Mouse (Mus musculus) left cerebral cortex, adult 2 months (tissue): ENCODE data around the gene Calhm3. TPM values are rescaled to one million over a fixed set of nuclear protein-coding genes. Genes with fewer than 3 reads are reported as not detected.
A peak's percentile ranks its signal among the peaks of the same experiment; 100 is the strongest.

Experiments used
- DNase-seq, 2 experiments: peaks; one replicate each; pipeline ENCODE4 v3.0.0; 2021 to 2022; ENCODE audit warnings: low spot score in 2 of 2, mixed read lengths in 1 of 2; ENCODE audit errors: extremely low spot score in 1 of 2
- H3K27ac ChIP-seq: fragments of 200-600 bp; 2 replicates; pipeline ENCODE4 v1.8.1; 2022
- H3K4me3 ChIP-seq: fragments of 200-600 bp; 2 replicates; pipeline ENCODE4 v1.8.1; 2022
- CTCF ChIP-seq: fragments of 200-600 bp; IDR thresholded peaks from 2 replicates; pipeline ENCODE4 v1.8.1; 2022; ENCODE audit warnings: antibody characterized with exemption, mild to moderate bottlenecking, moderate library complexity
- intact Hi-C: fragments of 180-260 bp; cut with DNase I; formaldehyde crosslinking; loops from one replicate; pipeline ENCODE4 v1.15.1; 2025
- total RNA-seq, 2 experiments: library from RNA; stranded (reverse); gene quantifications; 2 replicates each; pipeline ENCODE4 v1.2.3; 2021

The Calhm3 gene
- total RNA-seq, 2 experiments from 2014 or later: not detected

DNA sequence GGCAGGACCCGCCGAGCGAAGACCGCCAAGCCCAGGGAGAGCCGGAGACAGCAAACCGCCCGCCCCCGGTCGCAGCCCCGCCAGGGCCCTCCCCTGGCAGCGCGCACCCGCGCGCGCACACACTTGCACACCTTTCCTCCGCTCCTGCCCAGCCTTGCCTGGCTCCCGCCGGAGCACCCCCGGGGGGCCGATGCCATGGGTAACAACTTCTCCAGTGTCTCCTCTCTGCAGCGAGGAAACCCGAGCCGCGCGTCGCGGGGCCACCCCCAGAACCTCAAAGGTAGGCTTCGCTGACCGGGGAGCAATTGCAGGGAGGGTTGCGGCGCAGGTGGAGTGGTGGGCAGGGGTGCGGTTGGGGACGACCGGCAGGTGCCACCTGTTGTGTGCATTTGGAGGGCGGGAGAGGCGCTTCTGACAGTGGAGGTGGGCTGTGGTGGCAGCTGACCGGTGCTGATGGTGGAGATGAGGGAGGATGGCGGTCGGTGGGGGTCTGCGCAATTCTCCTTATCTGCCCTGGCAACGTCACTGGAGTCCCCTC lies 21.8 kb upstream of the Calhm3 start:
- TF ChIP-seq CTCF: no peak
- peak; percentile 59 to 66 for DNase-seq
- intact Hi-C loops: loop anchor here (2.0 to 5.0 kb wide), 2 partner anchors 43 to 81 kb away; no protein-coding TSS in a partner anchor
- H3K4me3 ChIP-seq: peak overlapping the region; percentile 62
- H3K27ac ChIP-seq: peak overlapping the region; percentile 85

DNA sequence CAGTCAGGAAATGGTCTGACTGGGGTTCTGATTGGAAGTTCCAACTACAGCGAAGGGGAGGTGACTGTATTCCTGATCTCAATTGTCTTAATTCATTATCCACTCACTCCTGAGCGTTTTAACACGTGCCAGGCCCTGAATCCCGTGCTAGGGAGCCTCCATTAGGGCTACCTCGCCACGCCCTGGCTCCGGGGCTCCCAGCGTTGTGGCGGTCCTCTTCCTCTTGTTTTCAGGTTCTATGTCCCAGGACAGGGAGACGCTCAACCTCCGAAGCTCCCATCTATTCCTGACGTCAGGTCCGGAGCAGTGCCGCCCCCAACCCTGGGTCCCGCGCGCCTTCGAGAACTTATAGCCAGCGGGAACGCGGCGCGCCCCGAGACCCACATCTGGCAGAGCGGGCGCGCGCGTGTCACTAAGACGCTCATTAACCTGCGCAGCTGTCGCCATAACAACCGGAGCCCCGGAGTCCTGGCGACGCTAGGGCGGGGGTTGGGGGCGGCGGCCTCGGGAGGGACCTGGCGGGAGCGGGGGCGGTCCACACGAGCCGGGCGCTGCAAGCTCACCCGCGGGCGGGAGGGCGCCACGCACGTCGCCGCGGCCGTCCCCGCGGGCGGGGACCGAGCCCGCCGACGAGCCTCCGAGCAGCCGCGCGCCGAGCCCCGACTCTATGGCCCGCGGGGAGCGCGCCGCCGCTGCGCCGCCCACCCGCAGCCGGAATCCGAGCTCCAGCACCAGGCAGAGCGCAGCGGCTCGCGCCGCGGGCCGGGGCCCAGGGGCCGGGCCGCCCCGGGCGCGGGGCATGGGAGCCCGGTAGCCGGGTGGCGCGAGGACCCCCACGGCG lies 21.1 kb upstream of the Calhm3 start, which contains the start of gene Neurl1a:
Gene Neurl1a (plus strand): TSS at position 390 of the 841 bp plus-strand sequence.
- H3K27ac ChIP-seq: peak within 1 kb of the TSS; percentile 86
- TF ChIP-seq CTCF: no peak
- H3K4me3 ChIP-seq: peak within 1 kb of the TSS; percentile 62
- DNase-seq: peak; percentile 65 to 67
- intact Hi-C loops: loop anchor here (2.0 to 5.0 kb wide), 2 partner anchors 44 to 82 kb away; no protein-coding TSS in a partner anchor

DNA sequence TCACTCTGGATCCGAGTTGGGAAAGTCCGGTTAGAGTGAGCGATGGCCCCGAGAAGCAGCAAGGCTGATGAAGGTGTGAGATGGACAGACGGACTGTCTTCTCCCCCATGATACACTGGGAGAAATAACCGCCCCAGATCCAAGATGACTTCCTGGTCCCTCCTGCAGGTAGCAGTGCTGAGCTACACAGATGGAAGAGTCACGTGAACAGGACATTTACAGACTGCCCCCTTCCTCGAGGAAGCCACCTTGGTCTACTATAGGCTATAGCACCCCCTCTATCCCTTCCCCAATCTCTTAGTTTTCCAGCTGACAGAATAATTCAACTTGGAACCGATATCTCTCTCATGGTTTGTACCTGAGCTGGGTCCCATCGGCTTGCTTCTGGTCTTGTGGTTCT lies 20.4 kb upstream of the Calhm3 start:
- Histone ChIP-seq H3K4me3 (peak overlapping the region; percentile 62), H3K27ac (peak overlapping the region; percentile 86)
- peak; percentile 55 for TF ChIP-seq CTCF
- intact Hi-C loops: loop anchor here (2.0 to 5.0 kb wide), 2 partner anchors 44 to 83 kb away; no protein-coding TSS in a partner anchor
- DNase-seq: peak in 1 of 2 experiments; percentile 37

DNA sequence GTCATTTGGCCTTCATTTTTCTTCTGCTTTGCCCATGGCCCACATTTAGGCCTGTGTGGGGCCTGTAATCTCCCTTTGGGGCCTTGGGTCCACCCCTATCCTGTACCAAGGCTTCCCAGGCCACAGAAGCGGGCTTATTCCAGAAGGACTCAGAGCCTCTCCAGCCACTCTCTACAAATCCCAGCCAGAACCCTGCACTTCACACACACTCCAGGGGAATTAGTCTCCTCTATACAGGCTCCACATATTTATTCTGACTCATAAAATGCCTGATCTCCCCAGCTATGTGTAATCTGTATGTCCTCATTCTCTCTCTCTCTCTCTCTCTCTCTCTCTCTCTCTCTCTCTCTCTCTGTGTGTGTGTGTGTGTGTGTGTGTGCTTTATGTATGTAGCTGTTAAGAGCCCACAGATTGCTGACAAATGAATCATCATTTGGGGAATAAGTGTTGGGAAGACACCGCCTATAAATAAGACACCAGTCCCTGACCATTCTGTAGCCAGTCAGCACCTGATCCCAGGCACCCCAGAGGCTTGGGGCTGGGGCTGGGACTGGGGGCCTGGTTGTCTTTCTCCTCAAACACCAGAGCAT lies 19.4 kb upstream of the Calhm3 start:
- intact Hi-C loops: loop anchor here (5.0 kb wide), 1 partner anchor 45 kb away; no protein-coding TSS in a partner anchor
- H3K27ac ChIP-seq: no peak overlapping the region; the same call in 1 of the 2 replicates
- no peak for TF ChIP-seq CTCF
- no peak for DNase-seq
- H3K4me3 ChIP-seq: no peak overlapping the region

DNA sequence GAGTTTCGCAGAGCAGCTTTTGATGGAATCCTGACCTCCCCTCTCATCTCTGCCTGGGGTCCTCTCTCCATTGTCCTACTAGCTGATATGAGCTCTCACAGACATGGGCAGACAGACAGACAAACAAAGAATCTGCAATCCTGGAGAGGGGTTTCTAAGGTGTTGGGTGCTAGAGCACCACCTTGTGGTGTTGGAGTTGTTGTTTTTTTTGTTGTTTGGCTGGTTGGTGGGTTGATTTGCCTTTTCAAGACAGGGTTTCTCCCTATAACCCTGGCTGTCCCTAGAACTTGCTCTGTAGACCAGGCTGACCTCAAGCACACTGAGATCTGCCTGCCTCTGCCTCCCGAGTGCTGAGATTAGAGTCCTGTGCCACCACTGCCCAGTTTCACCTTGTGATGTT lies 17.9 kb upstream of the Calhm3 start:
- intact Hi-C loops: loop anchor here (2.0 to 5.0 kb wide), 2 partner anchors 47 to 163 kb away; no protein-coding TSS in a partner anchor
- Histone ChIP-seq H3K4me3 (no peak overlapping the region), H3K27ac (no peak overlapping the region)
- no peak for DNase-seq
- peak; percentile 19; the same call in 1 of the 2 replicates for TF ChIP-seq CTCF

DNA sequence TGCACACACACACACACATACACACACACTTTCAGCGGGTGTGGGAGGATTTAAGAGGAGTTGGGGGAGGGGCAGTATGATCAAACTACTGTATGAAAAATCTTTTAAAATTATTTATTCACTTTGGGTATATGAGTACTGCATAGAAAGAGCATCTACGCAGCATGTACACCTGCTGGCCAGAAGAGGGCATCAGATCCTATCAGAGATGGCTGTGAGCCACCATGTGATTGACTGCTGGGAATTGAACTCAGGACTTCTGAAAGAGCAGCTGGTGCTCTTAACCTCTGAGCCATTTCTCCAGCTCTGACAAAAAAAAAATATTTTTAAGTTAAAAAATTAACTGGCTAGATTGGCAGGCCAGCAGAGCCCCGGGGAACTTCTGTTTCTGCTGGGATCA lies 17.0 kb upstream of the Calhm3 start:
- TF ChIP-seq CTCF: peak; percentile 69
- DNase-seq: no peak
- Histone ChIP-seq H3K27ac (no peak overlapping the region), H3K4me3 (no peak overlapping the region)
- intact Hi-C loops: loop anchor here (2.0 kb wide), 1 partner anchor 164 kb away; no protein-coding TSS in a partner anchor

DNA sequence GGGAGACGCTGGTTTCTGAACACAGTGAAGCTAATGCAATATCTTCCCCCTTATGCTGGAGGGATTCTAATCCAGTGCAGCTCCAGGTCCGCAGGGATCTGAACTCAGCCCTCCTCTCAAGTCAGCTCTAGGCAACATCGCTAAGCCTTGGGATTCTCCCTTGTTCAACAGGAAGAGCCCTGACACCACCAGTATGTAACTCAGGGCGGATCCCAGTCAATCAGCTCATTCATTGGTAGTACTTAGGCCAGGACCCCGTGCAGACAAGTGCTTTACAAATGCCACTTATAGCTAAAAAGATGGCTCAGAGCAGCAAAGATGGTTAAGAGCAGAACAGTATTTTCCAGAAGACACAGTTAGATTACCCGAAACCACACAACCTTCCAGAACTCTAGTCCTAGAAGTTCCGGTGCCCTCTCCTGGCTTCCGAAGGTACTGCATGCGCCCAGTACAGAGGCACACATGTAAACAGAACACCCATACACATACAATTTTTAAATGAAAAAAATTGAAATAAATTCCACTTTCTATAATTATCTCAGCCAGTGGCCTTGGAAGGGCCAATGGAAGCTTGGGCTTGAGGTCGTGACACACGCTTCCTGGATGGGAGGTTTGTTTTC lies 11.3 kb upstream of the Calhm3 start:
- peak; percentile 98 for TF ChIP-seq CTCF
- H3K27ac ChIP-seq: no peak overlapping the region
- peak; percentile 82 to 91 for DNase-seq
- no peak overlapping the region for H3K4me3 ChIP-seq
- intact Hi-C loops: loop anchor here (1.0 to 2.0 kb wide), 2 partner anchors 30 to 48 kb away; partner anchors contain the start of gene Calhm2

GRCm38 (mm10) chr19:47168223-47168622 lies 10.7 kb upstream of the Calhm3 start:
- TF ChIP-seq CTCF: peak; percentile 82
- no peak overlapping the region for H3K27ac ChIP-seq
- intact Hi-C loops: loop anchor here (1.0 to 2.0 kb wide), 2 partner anchors 29 to 47 kb away; partner anchors contain the start of gene Calhm2
- H3K4me3 ChIP-seq: no peak overlapping the region
- no peak for DNase-seq

- intact Hi-C loops: loop anchor here (1.0 to 2.0 kb wide), 2 partner anchors 29 to 46 kb away; partner anchors contain the start of gene Calhm2
- no peak for DNase-seq
- TF ChIP-seq CTCF: no peak
- Histone ChIP-seq H3K4me3 (no peak overlapping the region), H3K27ac (no peak overlapping the region)
These were observed 10.2 kb upstream of the Calhm3 start for GRCm38 (mm10) chr19:47167617-47168214.

- Histone ChIP-seq H3K27ac (no peak overlapping the region), H3K4me3 (no peak overlapping the region)
- TF ChIP-seq CTCF: no peak
- intact Hi-C loops: no loop called here
- DNase-seq: no peak
These were observed 9.2 kb upstream of the Calhm3 start for GRCm38 (mm10) chr19:47166758-47167157.

DNA sequence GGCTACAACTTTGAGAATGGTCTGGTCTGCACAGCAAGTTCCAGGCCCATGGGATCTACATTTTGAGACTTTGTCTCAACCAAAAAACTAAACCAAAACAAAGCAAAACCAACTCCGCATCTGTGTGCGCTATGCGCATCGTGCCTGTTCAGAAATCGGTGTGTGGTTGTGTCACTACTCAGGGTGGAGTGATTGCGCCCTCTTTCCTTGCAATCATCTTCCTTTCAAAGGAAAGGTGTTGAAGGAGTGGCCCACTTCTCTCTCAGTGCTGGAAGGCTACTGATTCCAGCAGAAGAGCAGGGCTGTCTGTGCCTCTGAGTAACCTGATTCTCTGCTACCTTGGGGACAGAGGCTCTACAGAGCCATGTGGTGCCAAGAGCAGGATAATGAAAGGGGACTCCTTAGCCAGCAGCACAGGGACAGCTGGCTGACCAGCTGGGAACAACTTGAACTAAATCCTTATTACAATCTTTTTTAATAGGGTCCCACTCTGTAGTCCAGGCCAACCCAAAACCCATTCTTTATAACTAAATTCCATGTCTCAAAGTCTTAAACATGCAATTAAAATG lies 5.7 kb upstream of the Calhm3 start:
- Histone ChIP-seq H3K4me3 (no peak overlapping the region), H3K27ac (no peak overlapping the region)
- intact Hi-C loops: no loop called here
- no peak for DNase-seq
- no peak for TF ChIP-seq CTCF
